Mouse (Mus musculus) forebrain, postnatal 0 days (tissue): ENCODE data around the gene Lst1. TPM values are rescaled to one million over a fixed set of nuclear protein-coding genes. Genes with fewer than 3 reads are reported as not detected.
A peak's percentile ranks its signal among the peaks of the same experiment; 100 is the strongest.

Source experiments
- ATAC-seq: fragments of 200-750 bp; cut with Nextera tagmentation; 2 replicates; pipeline ENCODE4 v1.8.0; 2017; ENCODE audit warnings: mild to moderate bottlenecking, moderate library complexity
- DNase-seq: peaks from one replicate; pipeline ENCODE4 v3.0.0-alpha.2; 2015
- H3K27ac ChIP-seq: fragments of 300-500 bp; sonication (generic); 2 replicates; pipeline ENCODE4 v1.5.1; 2014; ENCODE audit warnings: low read depth, mild to moderate bottlenecking, antibody characterized with exemption, low read length, moderate library complexity, mixed read lengths
- H3K27me3 ChIP-seq: fragments of 300-500 bp; sonication (generic); 2 replicates; pipeline ENCODE4 v1.6.1; 2014; ENCODE audit warnings: mild to moderate bottlenecking, low read length, mixed read lengths; ENCODE audit not compliant: insufficient read depth
- H3K36me3 ChIP-seq: fragments of 300-500 bp; sonication (generic); 2 replicates; pipeline ENCODE4 v1.6.1; 2014; ENCODE audit warnings: mild to moderate bottlenecking, moderate library complexity; ENCODE audit not compliant: insufficient read depth
- H3K4me1 ChIP-seq: fragments of 300-500 bp; sonication (generic); 2 replicates; pipeline ENCODE4 v1.6.1; 2014; ENCODE audit warnings: antibody characterized with exemption; ENCODE audit not compliant: insufficient read depth
- H3K4me2 ChIP-seq: fragments of 300-500 bp; sonication (generic); 2 replicates; pipeline ENCODE4 v1.6.1; 2014; ENCODE audit warnings: low read depth, mild to moderate bottlenecking, moderate library complexity
- H3K4me3 ChIP-seq: fragments of 300-500 bp; sonication (generic); 2 replicates; pipeline ENCODE4 v1.5.1; 2014; ENCODE audit warnings: low read depth, low read length, mixed read lengths
- H3K9ac ChIP-seq: fragments of 300-500 bp; sonication (generic); 2 replicates; pipeline ENCODE4 v1.6.1; 2014; ENCODE audit warnings: mild to moderate bottlenecking
- H3K9me3 ChIP-seq: fragments of 300-500 bp; sonication (generic); 2 replicates; pipeline ENCODE4 v1.6.1; 2016; ENCODE audit warnings: low read length
- CTCF ChIP-seq: sonication (generic); IDR thresholded peaks from 2 replicates; pipeline ENCODE4 v1.5.1; 2016; ENCODE audit warnings: antibody characterized with exemption, control low read depth, low read depth
- WGBS: fragments of 180-500 bp; shearing (Covaris S2); extraction: QIAGEN DNeasy Blood & Tissue Kit; methylation state at CpG from one replicate; pipeline ENCODE4 v1.1.7; 2014; 5-methylcytosine and 5-hydroxymethylcytosine counted together
- polyA plus RNA-seq: library from polyadenylated mRNA; unstranded; fragments of >200 nt; fragmentation: Nextera tagmentation; extraction: Ambion mirVana; gene quantifications from 2 replicates; pipeline ENCODE4 v1.2.1, GENCODE M21; 2015
- total RNA-seq: library from RNA; depleted of rRNA; stranded (reverse); fragments of >200 nt; gene quantifications from 2 replicates; pipeline ENCODE4 v1.2.3, GENCODE M21; 2014

Gene Lst1
- total and polyA plus RNA-seq, 2 experiments from 2014 or later = 11.4 to 17.4 TPM

DNA sequence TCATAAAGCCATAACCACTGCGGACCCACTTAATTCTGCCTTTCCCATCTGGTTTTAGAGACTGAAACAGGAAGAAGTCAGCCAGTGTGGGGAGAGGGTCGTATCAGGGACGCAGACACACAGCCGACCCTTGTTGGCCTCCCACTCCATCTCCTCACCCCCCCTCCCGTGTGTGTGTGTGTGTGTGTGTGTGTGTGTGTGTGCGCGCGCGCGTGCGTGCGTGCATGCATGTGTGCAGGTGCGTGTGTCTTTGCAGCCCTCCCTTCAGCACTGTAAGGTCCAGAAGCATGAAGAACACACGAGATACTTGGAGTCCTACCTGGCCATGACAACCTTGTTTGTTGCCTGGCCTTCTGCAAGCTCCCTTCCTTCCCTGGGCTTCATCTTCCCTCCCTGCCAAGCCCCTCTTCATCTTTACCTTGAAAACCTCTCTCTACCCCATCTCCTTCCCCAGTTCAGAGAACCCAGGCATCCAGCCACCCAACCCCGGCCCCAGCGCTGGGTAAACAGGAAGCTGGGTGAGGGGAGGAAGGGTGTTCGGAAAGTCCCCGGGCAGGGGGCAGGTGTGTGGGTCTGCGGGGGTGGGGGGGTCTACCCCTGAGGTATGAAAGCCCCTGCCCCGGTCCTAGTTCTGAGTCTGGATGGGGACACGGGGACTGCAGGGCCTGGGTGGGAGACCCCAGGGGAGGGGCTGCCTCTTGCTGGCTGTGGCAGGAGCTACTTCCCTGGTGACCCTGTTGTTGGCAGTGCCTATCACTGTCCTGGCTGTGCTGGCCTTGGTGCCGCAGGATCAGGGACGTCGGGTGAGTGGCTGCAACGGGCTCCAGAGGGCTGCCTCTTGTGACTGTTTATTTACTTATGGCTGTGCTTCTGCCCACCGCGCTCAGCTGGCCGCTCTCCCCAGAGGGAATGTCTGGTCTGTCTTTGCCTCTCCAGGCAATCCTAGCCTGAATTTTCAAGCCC, 5.9 kb upstream of the Lst1 start, which contains the start of gene Ltb:
Gene Ltb (plus strand): TSS at position 559 of the 963 bp plus-strand sequence.
- TF ChIP-seq CTCF = no peak
- Histone ChIP-seq H3K36me3 (no peaks in the 10 kb centered on the region), H3K27me3 (peaks cover 12% of the 10 kb centered on the region), H3K4me3 (peak within 1 kb of the TSS; percentile 38; the same call in 1 of the 2 replicates), H3K27ac (no peak within 1 kb of the TSS), H3K9ac (no peak within 1 kb of the TSS), H3K4me2 (peak within 1 kb of the TSS; percentile 64; the same call in 1 of the 2 replicates), H3K9me3 (no peaks in the 10 kb centered on the region), H3K4me1 (0 out of 2 replicates have a peak, but pooled peaks cover 10% of the 10 kb centered on the region)
- ATAC-seq (no peak), DNase-seq (no peak)
- 76% methylated on average over 28 of the region's 28 CpGs for WGBS

DNA sequence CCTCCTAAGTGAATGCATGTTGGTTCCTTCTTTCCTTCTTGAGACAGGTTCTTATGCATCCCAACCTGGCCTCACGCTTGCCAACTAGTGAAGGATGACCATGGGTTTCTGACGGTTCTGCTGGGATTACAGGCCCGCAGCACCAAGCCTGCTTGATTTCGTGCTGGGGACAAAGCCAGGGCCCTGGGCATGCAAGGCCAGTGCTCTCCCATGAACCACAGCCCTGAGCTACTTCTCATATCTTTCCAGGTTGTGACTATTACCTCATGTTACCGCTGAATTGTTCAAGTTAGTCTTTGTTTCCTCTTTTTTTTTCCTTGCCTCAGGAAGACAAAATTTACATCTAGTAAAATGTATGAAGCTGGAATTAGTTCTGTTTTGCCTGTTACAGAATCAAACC, 4.7 kb upstream of the Lst1 start:
- no peak for TF ChIP-seq CTCF
- 0 out of 2 replicates have a peak, but pooled peaks cover 10% of the 10 kb centered on the region for H3K4me1 ChIP-seq
- DNase-seq (no peak), ATAC-seq (no peak)
- no peaks in the 10 kb centered on the region for H3K9me3 ChIP-seq
- H3K27me3 ChIP-seq = peaks cover 8% of the 10 kb centered on the region
- WGBS = 80% methylated on average over 5 of the region's 5 CpGs
- H3K27ac ChIP-seq = no peak overlapping the region
- H3K36me3 ChIP-seq = no peaks in the 10 kb centered on the region
- no peak overlapping the region for H3K4me2 ChIP-seq
- H3K4me3 ChIP-seq = no peak overlapping the region
- no peak overlapping the region for H3K9ac ChIP-seq

DNA sequence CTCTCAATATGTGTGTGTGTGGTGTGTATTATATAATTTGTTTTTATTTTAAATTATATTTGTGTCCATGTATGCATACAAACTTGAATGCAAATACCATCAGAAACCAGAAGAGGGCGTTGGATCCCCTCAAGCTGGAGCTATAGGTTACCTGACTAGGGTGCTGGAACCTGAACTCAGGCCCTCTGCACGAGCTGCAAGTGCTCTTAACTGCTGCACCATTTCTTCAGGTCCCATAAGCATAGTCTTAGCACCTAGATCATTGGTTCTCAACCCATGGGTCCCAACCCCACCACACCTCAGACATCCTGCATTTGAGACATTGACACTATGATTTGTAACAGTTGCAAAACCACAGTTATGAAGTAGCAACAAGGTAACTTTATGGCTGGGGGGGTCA, 3.5 kb upstream of the Lst1 start:
- Histone ChIP-seq H3K4me3 (no peak overlapping the region), H3K9ac (no peak overlapping the region), H3K4me2 (no peak overlapping the region), H3K4me1 (peaks cover 11% of the 10 kb centered on the region; the same call in 1 of the 2 replicates), H3K36me3 (no peaks in the 10 kb centered on the region), H3K27ac (no peak overlapping the region), H3K9me3 (no peaks in the 10 kb centered on the region), H3K27me3 (peaks cover 7% of the 10 kb centered on the region)
- WGBS = 60% methylated on average over 2 of the region's 2 CpGs
- no peak for ATAC-seq
- TF ChIP-seq CTCF = no peak
- no peak for DNase-seq

DNA sequence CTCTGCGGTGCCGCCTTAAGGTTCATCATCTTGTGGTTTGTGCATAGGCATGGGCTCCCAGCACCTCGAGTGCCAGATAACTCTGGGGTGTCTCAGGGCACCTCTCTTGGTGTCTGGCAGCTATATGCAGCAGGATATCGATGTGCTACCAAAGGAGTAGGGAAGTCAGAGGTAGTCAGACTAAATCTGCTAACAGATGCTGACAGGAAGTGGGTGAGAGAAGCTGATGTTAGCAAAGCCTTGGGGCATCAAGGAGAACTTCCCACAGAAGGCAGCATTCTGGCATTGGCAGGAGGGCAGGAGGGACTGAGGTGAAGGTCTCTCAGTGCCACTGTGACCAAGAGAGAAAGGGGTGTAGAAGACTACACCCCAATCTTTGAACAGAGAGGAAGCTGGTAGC, 1.9 kb upstream of the Lst1 start:
- H3K4me3 ChIP-seq = no peak overlapping the region
- no peak overlapping the region for H3K27ac ChIP-seq

DNA sequence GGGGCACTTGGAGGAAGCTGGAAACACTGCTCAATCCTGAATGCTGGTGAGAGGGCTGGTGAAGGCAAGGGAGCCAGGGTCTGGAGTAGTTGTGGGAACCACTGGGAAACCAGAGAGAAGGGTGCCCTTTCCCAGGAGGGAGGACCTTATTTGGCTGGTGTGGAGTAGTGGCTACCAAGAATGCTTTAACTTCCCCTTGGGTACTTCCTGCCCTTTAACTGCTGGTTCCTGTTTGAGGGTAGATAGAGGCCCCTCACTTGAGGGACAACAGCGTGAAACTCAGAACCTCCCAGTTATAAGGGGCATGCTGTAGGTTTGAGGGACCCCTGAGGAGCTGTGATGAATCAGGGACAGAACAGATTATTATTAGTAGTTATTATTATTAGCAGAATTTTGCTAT, 947 bp upstream of the Lst1 start:
- ATAC-seq (no peak), DNase-seq (no peak)
- WGBS = 82% methylated on average over 1 of the region's 1 CpGs
- Histone ChIP-seq H3K4me1 (peaks cover 3% of the 10 kb centered on the region; the same call in 1 of the 2 replicates), H3K9me3 (no peaks in the 10 kb centered on the region), H3K27me3 (no peaks in the 10 kb centered on the region), H3K27ac (no peak overlapping the region), H3K9ac (no peak overlapping the region), H3K4me3 (no peak overlapping the region), H3K36me3 (no peaks in the 10 kb centered on the region), H3K4me2 (no peak overlapping the region)
- TF ChIP-seq CTCF = no peak

More for the DNA sequence above, 1.9 kb upstream of the Lst1 start:
- peaks cover 3% of the 10 kb centered on the region; the same call in 1 of the 2 replicates for H3K4me1 ChIP-seq
- no peak for TF ChIP-seq CTCF
- DNase-seq = no peak
- no peak overlapping the region for H3K9ac ChIP-seq
- H3K36me3 ChIP-seq = no peaks in the 10 kb centered on the region
- no peak overlapping the region for H3K4me2 ChIP-seq
- ATAC-seq = no peak
- 82% methylated on average over 4 of the region's 4 CpGs for WGBS
- H3K27me3 ChIP-seq = peaks cover 2% of the 10 kb centered on the region
- H3K9me3 ChIP-seq = no peaks in the 10 kb centered on the region

DNA sequence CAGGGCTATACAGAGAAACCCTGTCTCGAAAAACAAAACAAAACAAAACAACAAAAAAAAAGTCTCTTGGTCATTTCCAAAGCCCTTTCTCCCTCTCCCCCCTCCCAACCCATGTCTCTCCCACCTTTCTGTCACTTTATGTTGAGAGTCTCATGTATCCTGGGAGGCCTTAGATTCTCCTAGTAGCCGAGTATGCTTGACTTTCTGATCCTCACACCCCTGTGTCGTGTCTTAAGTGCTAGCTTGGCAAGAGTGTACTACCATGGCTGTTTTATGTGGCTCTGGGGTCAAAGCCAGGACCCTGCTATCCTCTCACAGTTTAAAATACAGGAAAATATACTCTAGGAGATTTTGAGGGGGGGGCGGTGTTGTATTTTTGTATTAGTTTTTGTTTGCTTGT, 894 bp downstream of the Lst1 start:
- no peak overlapping the region for H3K4me3 ChIP-seq
- no peak for TF ChIP-seq CTCF
- peak overlapping the region; percentile 55; the same call in 1 of the 2 replicates for H3K4me2 ChIP-seq
- H3K9ac ChIP-seq = no peak overlapping the region
- 73% methylated on average over 4 of the region's 4 CpGs for WGBS
- H3K9me3 ChIP-seq = no peaks in the 10 kb centered on the region
- DNase-seq (no peak), ATAC-seq (no peak)
- peaks cover 3% of the 10 kb centered on the region; the same call in 1 of the 2 replicates for H3K4me1 ChIP-seq
- no peaks in the 10 kb centered on the region for H3K36me3 ChIP-seq
- no peaks in the 10 kb centered on the region for H3K27me3 ChIP-seq
- no peak overlapping the region for H3K27ac ChIP-seq

DNA sequence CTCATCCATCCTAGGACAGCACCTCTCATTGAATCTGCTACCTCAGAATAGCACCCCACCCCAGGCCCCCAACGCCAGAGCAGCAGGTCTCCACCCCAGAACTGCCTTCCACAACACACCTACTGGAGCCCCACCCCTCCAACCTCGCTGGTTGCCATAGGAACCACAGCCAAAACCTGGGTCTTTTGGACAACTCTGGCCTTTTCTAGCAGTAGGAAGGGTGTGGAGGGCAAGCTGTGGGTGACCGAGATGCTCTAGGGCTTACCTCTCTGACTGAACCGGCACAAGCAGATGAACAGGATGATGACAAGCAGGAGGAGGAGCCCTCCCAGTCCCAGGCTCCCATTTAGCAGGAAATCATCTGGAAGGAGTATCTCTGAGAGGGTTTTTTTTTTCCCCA, 1.6 kb downstream of the Lst1 start:
- Histone ChIP-seq H3K27me3 (no peaks in the 10 kb centered on the region), H3K36me3 (no peaks in the 10 kb centered on the region), H3K4me2 (peak overlapping the region; percentile 55), H3K9me3 (no peaks in the 10 kb centered on the region), H3K9ac (peak overlapping the region; percentile 45; the same call in 1 of the 2 replicates), H3K27ac (peak overlapping the region; percentile 82), H3K4me1 (peaks cover 3% of the 10 kb centered on the region; the same call in 1 of the 2 replicates), H3K4me3 (peak overlapping the region; percentile 39)
- ATAC-seq (peak; percentile 57), DNase-seq (peak; percentile 48)
- WGBS = 2% methylated on average over 4 of the region's 4 CpGs
- no peak for TF ChIP-seq CTCF
